Mouse (Mus musculus): ENCODE measurements around the gene C1ql2.

- TF ChIP-seq CTCF (IDR thresholded peaks at IDR 0.05; ENCODE audit: low read depth, low read length) (no peak), POLR2A (IDR thresholded peaks at IDR 0.05; ENCODE audit: extremely low read depth, insufficient read depth, low read length) (no peak)
Observed at GRCm38 (mm10) chr1:120363638-120364037, 23.3 kb downstream of the C1ql2 start.
